Mouse (Mus musculus) kidney, postnatal 0 days (tissue): ENCODE measurements around the gene Apom. TPM values are rescaled to one million over a fixed set of nuclear protein-coding genes. Genes with fewer than 3 reads are reported as not detected.

Experiments used
- ATAC-seq: fragments of 200-750 bp; cut with Nextera tagmentation; replicated peaks from 2 replicates; pipeline ENCODE4 v1.8.0; 2017; ENCODE audit warnings: low read depth, moderate number of reproducible peaks, moderate TSS enrichment, moderate library complexity; ENCODE audit not compliant: low FRiP score
- DNase-seq: peaks from one replicate; pipeline ENCODE4 v3.0.0-alpha.2; 2016; ENCODE audit warnings: low spot score
- H3K27ac ChIP-seq: fragments of 300-500 bp; sonication (generic); 2 replicates; pipeline ENCODE4 v1.5.1; 2014; ENCODE audit warnings: mild to moderate bottlenecking
- H3K27me3 ChIP-seq: fragments of 300-500 bp; sonication (generic); 2 replicates; pipeline ENCODE4 v1.6.1; 2014; ENCODE audit warnings: low read length, mixed read lengths; ENCODE audit not compliant: insufficient read depth
- H3K36me3 ChIP-seq: fragments of 300-500 bp; sonication (generic); 2 replicates; pipeline ENCODE4 v1.6.1; 2014; ENCODE audit warnings: low read length, mixed read lengths; ENCODE audit not compliant: insufficient read depth
- H3K4me1 ChIP-seq: fragments of 300-500 bp; sonication (generic); replicated peaks from 2 replicates; pipeline ENCODE4 v1.6.1; 2014; ENCODE audit warnings: antibody characterized with exemption, low read length, mixed read lengths; ENCODE audit not compliant: insufficient read depth
- H3K4me2 ChIP-seq: fragments of 300-500 bp; sonication (generic); 2 replicates; pipeline ENCODE4 v1.6.1; 2014; ENCODE audit warnings: mild to moderate bottlenecking, low read length, moderate library complexity, mixed read lengths
- H3K4me3 ChIP-seq: fragments of 300-500 bp; sonication (generic); replicated peaks from 2 replicates; pipeline ENCODE4 v1.5.1; 2014; ENCODE audit warnings: low read depth, low read length
- H3K9ac ChIP-seq: fragments of 300-500 bp; sonication (generic); 2 replicates; pipeline ENCODE4 v1.6.1; 2014; ENCODE audit warnings: low read depth, low read length
- H3K9me3 ChIP-seq: fragments of 300-500 bp; sonication (generic); replicated peaks from 2 replicates; pipeline ENCODE4 v1.6.1; 2016; ENCODE audit warnings: low read length, inconsistent platforms, mixed read lengths
- CTCF ChIP-seq: IDR thresholded peaks from 2 replicates; pipeline ENCODE4 v1.5.1; 2016; ENCODE audit warnings: antibody characterized with exemption, low read depth, mild to moderate bottlenecking, moderate library complexity
- WGBS: fragments of 180-500 bp; shearing (Covaris S2); extraction: QIAGEN DNeasy Blood & Tissue Kit; methylation state at CpG from one replicate; pipeline ENCODE4 v1.1.7; 2014; 5-methylcytosine and 5-hydroxymethylcytosine counted together
- polyA plus RNA-seq: library from polyadenylated mRNA; unstranded; fragments of >200 nt; fragmentation: Nextera tagmentation; extraction: Ambion mirVana; gene quantifications from 2 replicates; pipeline ENCODE4 v1.2.1, GENCODE M21; 2015

Apom gene
- polyA plus RNA-seq, 1 experiment from 2014 or later: 59.6 TPM

- no peak overlapping the region for H3K4me3 ChIP-seq
- H3K4me1 ChIP-seq: peaks cover 7% of the 10 kb centered on the region; the same call in 1 of the 2 replicates
- no peak overlapping the region for H3K27ac ChIP-seq
- H3K9me3 ChIP-seq: no peaks in the 10 kb centered on the region
- ATAC-seq (no peak), DNase-seq (no peak)
- H3K4me2 ChIP-seq: no peak overlapping the region
- H3K27me3 ChIP-seq: no peaks in the 10 kb centered on the region
- peak; percentile 60 for TF ChIP-seq CTCF
- no peak overlapping the region for H3K9ac ChIP-seq
- 48% methylated on average over 2 of the region's 2 CpGs for WGBS
- H3K36me3 ChIP-seq: peaks cover 8% of the 10 kb centered on the region; the same call in 1 of the 2 replicates
Measured at GRCm38 (mm10) chr17:35088151-35088550, 43.7 kb downstream of the Apom start.

GRCm38 (mm10) chr17:35085208-35085865, 46.5 kb downstream of the Apom start, which contains the start of gene Ly6g6f:
Ly6g6f (minus strand) TSS chr17:35085610.
- 76% methylated on average over 7 of the region's 7 CpGs for WGBS
- no peak for TF ChIP-seq CTCF
- no peaks in the 10 kb centered on the region for H3K36me3 ChIP-seq
- no peak for ATAC-seq
- no peaks in the 10 kb centered on the region for H3K9me3 ChIP-seq
- no peaks in the 10 kb centered on the region; the same call in 1 of the 2 replicates for H3K27me3 ChIP-seq
- no peak for DNase-seq
- H3K4me2 ChIP-seq: no peak within 1 kb of the TSS
- H3K9ac ChIP-seq: no peak within 1 kb of the TSS
- H3K27ac ChIP-seq: no peak within 1 kb of the TSS
- H3K4me3 ChIP-seq: no peak within 1 kb of the TSS
- H3K4me1 ChIP-seq: peaks cover 6% of the 10 kb centered on the region; the same call in 1 of the 2 replicates

GRCm38 (mm10) chr17:35083929-35084497, 47.8 kb downstream of the Apom start:
- Histone ChIP-seq H3K9me3 (no peaks in the 10 kb centered on the region), H3K27me3 (no peaks in the 10 kb centered on the region; the same call in 1 of the 2 replicates), H3K4me1 (no peaks in the 10 kb centered on the region), H3K27ac (no peak overlapping the region), H3K9ac (no peak overlapping the region), H3K4me3 (no peak overlapping the region), H3K36me3 (no peaks in the 10 kb centered on the region), H3K4me2 (no peak overlapping the region)
- no peak for TF ChIP-seq CTCF
- ATAC-seq (no peak), DNase-seq (no peak)
- 76% methylated on average over 3 of the region's 3 CpGs for WGBS

GRCm38 (mm10) chr17:35082841-35083576, 48.8 kb downstream of the Apom start:
- Histone ChIP-seq H3K4me1 (no peaks in the 10 kb centered on the region), H3K4me2 (no peak overlapping the region), H3K27ac (no peak overlapping the region), H3K36me3 (no peaks in the 10 kb centered on the region), H3K4me3 (no peak overlapping the region), H3K9ac (no peak overlapping the region), H3K27me3 (no peaks in the 10 kb centered on the region; the same call in 1 of the 2 replicates), H3K9me3 (no peaks in the 10 kb centered on the region)
- 84% methylated on average over 16 of the region's 16 CpGs for WGBS
- no peak for TF ChIP-seq CTCF
- ATAC-seq (no peak), DNase-seq (no peak)

GRCm38 (mm10) chr17:35080710-35081109, 51.1 kb downstream of the Apom start:
- Histone ChIP-seq H3K27ac (no peak overlapping the region), H3K4me3 (no peak overlapping the region), H3K4me1 (peaks cover 3% of the 10 kb centered on the region; the same call in 1 of the 2 replicates), H3K36me3 (no peaks in the 10 kb centered on the region), H3K9ac (no peak overlapping the region), H3K27me3 (no peaks in the 10 kb centered on the region; the same call in 1 of the 2 replicates), H3K4me2 (no peak overlapping the region), H3K9me3 (no peaks in the 10 kb centered on the region)
- 81% methylated on average over 4 of the region's 4 CpGs for WGBS
- TF ChIP-seq CTCF: no peak
- no peak for DNase-seq
- no peak for ATAC-seq

GRCm38 (mm10) chr17:35080248-35080647, 51.6 kb downstream of the Apom start:
- no peak for TF ChIP-seq CTCF
- DNase-seq (no peak), ATAC-seq (no peak)
- H3K27ac ChIP-seq: no peak overlapping the region
- WGBS: 40% methylated on average over 6 of the region's 6 CpGs
- peaks cover 3% of the 10 kb centered on the region; the same call in 1 of the 2 replicates for H3K4me1 ChIP-seq
- no peaks in the 10 kb centered on the region; the same call in 1 of the 2 replicates for H3K27me3 ChIP-seq
- H3K9me3 ChIP-seq: no peaks in the 10 kb centered on the region
- H3K36me3 ChIP-seq: no peaks in the 10 kb centered on the region
- no peak overlapping the region for H3K4me3 ChIP-seq
- no peak overlapping the region for H3K4me2 ChIP-seq
- H3K9ac ChIP-seq: no peak overlapping the region
